ENCODE assay signal across 8 mouse cellular contexts in the genomic region with DNA sequence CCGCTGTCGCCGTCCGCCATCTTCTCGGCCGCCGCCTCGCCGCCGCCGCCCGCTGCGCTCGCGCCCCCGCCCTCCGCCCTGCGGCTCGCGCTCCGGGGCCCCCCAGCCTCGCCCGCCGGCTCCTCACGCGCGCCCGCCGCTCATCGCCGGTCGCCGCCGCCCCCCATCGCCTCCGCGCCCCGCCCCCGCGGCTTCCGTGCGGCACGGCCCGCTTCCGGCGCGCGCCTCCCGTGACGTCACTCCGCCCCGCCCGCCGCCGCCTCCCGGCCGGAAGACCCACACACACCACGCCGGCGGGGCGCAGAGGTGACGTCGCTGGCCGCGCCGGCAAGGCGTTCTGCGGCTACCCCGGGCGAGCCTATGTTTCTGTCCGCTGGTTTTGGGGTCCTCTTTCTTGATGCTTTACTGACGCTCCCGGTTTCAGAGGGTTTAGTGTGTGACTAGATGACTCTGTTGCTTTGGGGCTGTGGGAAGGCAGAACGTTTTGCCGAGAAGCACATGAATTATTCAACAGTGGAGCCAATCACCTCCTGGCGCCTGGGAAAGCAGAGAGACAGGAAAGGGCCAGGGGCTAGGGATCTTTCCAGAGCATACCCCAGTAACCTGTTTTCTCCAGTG. TPM values are rescaled to one million over a fixed set of nuclear protein-coding genes. Genes with fewer than 3 reads are reported as not detected.
DNase-seq lines count a peak whose midpoint lies in the region; ATAC-seq lines count a peak whose summit lies in the region.

A gene (minus strand): TSS at position 51 of the 618 bp plus-strand sequence.

- no peaks in the 10 kb centered on the region for H3K9me3 ChIP-seq in intestine, embryonic 14.5 days (ENCODE audit: control insufficient read depth, low read length)

- peak; percentile 93 to 97 for DNase-seq in adrenal gland, adult 18-20 months (ENCODE audit: low spot score in 2 of 2)
- peak; percentile 90 for DNase-seq in embryo, embryonic 10.5 days (ENCODE audit: low spot score)
- peak; percentile 91 for DNase-seq in gastrocnemius, postnatal 25 days
- DNase-seq in intestine, embryonic 14.5 days (ENCODE audit: low spot score) = peak; percentile 95
- peak; percentile 90 to 94 for DNase-seq in left cerebral cortex, postnatal 14 days (ENCODE audit: low spot score in 2 of 2)
- DNase-seq in right cerebral cortex, postnatal 14 days = peak; percentile 94
- peak; percentile 96 for DNase-seq in urinary bladder, postnatal 25 days (ENCODE audit: low spot score)

- peaks cover 24% of the 10 kb centered on the region for H3K4me1 ChIP-seq in intestine, embryonic 14.5 days (replicated peaks; ENCODE audit: control insufficient read depth, insufficient read depth, low read length)

- under 1% methylated on average over 52 of the region's 76 CpGs for WGBS in intestine, embryonic 14.5 days

- peak within 1 kb of the TSS; percentile 98 for H3K4me3 ChIP-seq in intestine, embryonic 14.5 days (ENCODE audit: low read depth, low read length)

- no peaks in the 10 kb centered on the region for H3K27me3 ChIP-seq in intestine, embryonic 14.5 days (replicated peaks; ENCODE audit: control insufficient read depth, insufficient read depth, low read length)

- H3K9ac ChIP-seq in intestine, embryonic 14.5 days (ENCODE audit: low read length) = peak within 1 kb of the TSS; percentile 93

- H3K4me2 ChIP-seq in intestine, embryonic 14.5 days (ENCODE audit: low read length) = peak within 1 kb of the TSS; percentile 98

- peak within 1 kb of the TSS; percentile 97 for H3K27ac ChIP-seq in intestine, embryonic 14.5 days (ENCODE audit: low read depth)

- peaks cover 12% of the 10 kb centered on the region for H3K36me3 ChIP-seq in intestine, embryonic 14.5 days (ENCODE audit: control insufficient read depth, insufficient read depth, low read length)

- peak; percentile 97 for ATAC-seq in intestine, embryonic 14.5 days (replicated peaks; ENCODE audit: low FRiP score, low TSS enrichment, low read depth)
- ATAC-seq in megakaryocyte-erythroid progenitor cell, adult 5-6 weeks (replicated peaks; ENCODE audit: low FRiP score, low TSS enrichment, poor library complexity, severe bottlenecking) = peak; percentile 89

- intact Hi-C loops in left cerebral cortex, postnatal 14 days (cut with DNase I) = loop anchor here (5.0 to 10.0 kb wide), 2 partner anchors 51 to 149 kb away; a partner anchor contains a TSS

RNA-seq across cellular contexts. Expression of the gene that starts here (rescaled TPM):
- 10 to 100 TPM; 61.3 to 65.6 TPM for total RNA-seq in adrenal gland, adult 18-20 months (2021)
- total RNA-seq in gastrocnemius, postnatal 25 days (2021) = 10 to 100 TPM; 21.8 to 21.9 TPM
- 25.7 and 26.2 TPM in 2 replicates for polyA plus RNA-seq in intestine, embryonic 14.5 days (2014; fragmentation: Nextera tagmentation; extraction: Ambion mirVana)
- 100 to 1,000 TPM; 300 to 303 TPM for total RNA-seq in left cerebral cortex, postnatal 14 days (2021)
- 43.7 and 49.9 TPM in 2 replicates for total RNA-seq in megakaryocyte-erythroid progenitor cell, adult 5-6 weeks (2014; fragmentation: Nextera tagmentation)
- 60.5 and 70.9 TPM in 2 replicates for total RNA-seq in megakaryocyte-erythroid progenitor cell, adult 5-6 weeks (2017)

Comparison
In these comparisons a context has a peak if more than half of its experiments do, and no peak if none do; other contexts are left out.
1. Peak in every context shown above with its lines: DNase-seq, ATAC-seq, H3K4me3 ChIP-seq and H3K27ac ChIP-seq.
2. RNA of the gene that starts here (total RNA-seq): 300 to 303 TPM in left cerebral cortex, postnatal 14 days; 61.3 to 65.6 TPM in adrenal gland, adult 18-20 months, 43.7 to 70.9 TPM in megakaryocyte-erythroid progenitor cell, adult 5-6 weeks and 21.8 to 21.9 TPM in gastrocnemius, postnatal 25 days; every median in the first group is over 4 times any median in the second.